Mouse (Mus musculus) midbrain, embryonic 15.5 days (tissue): ENCODE results near the gene Wars2. TPM values are rescaled to one million over a fixed set of nuclear protein-coding genes. Genes with fewer than 3 reads are reported as not detected.

Experiments used
- ATAC-seq: fragments of 200-750 bp; cut with Nextera tagmentation; replicated peaks from 2 replicates; pipeline ENCODE4 v1.8.0; 2017; ENCODE audit warnings: moderate TSS enrichment
- H3K27ac ChIP-seq: fragments of 300-500 bp; sonication (generic); 2 replicates; pipeline ENCODE4 v1.5.1; 2015; ENCODE audit warnings: mild to moderate bottlenecking, inconsistent platforms
- H3K27me3 ChIP-seq: fragments of 300-500 bp; sonication (generic); replicated peaks from 2 replicates; pipeline ENCODE4 v1.6.1; 2015; ENCODE audit warnings: inconsistent platforms
- H3K36me3 ChIP-seq: fragments of 300-500 bp; sonication (generic); replicated peaks from 2 replicates; pipeline ENCODE4 v1.6.1; 2015; ENCODE audit warnings: inconsistent platforms
- H3K4me1 ChIP-seq: fragments of 300-500 bp; sonication (generic); 2 replicates; pipeline ENCODE4 v1.6.1; 2015; ENCODE audit warnings: inconsistent platforms
- H3K4me2 ChIP-seq: fragments of 300-500 bp; sonication (generic); 2 replicates; pipeline ENCODE4 v1.6.1; 2015; ENCODE audit warnings: inconsistent platforms, mild to moderate bottlenecking, moderate library complexity
- H3K4me3 ChIP-seq: fragments of 300-500 bp; sonication (generic); 2 replicates; pipeline ENCODE4 v1.5.1; 2015; ENCODE audit warnings: mild to moderate bottlenecking, inconsistent platforms
- H3K9ac ChIP-seq: fragments of 300-500 bp; sonication (generic); 2 replicates; pipeline ENCODE4 v1.6.1; 2015; ENCODE audit warnings: mild to moderate bottlenecking, inconsistent platforms
- H3K9me3 ChIP-seq: fragments of 300-500 bp; sonication (generic); 2 replicates; pipeline ENCODE4 v1.6.1; 2016; ENCODE audit warnings: inconsistent platforms
- WGBS: fragments of 180-500 bp; shearing (Covaris S2); methylation state at CpG from one replicate; pipeline ENCODE4 v1.1.7; 2015; ENCODE audit warnings: mixed read lengths; 5-methylcytosine and 5-hydroxymethylcytosine counted together
- polyA plus RNA-seq: library from polyadenylated mRNA; unstranded; fragments of >200 nt; fragmentation: Nextera tagmentation; extraction: Ambion mirVana; gene quantifications from 2 replicates; pipeline ENCODE4 v1.2.1, GENCODE M21; 2015

The Wars2 gene
- polyA plus RNA-seq, result 5.0 and 5.6 TPM in 2 replicates

DNA sequence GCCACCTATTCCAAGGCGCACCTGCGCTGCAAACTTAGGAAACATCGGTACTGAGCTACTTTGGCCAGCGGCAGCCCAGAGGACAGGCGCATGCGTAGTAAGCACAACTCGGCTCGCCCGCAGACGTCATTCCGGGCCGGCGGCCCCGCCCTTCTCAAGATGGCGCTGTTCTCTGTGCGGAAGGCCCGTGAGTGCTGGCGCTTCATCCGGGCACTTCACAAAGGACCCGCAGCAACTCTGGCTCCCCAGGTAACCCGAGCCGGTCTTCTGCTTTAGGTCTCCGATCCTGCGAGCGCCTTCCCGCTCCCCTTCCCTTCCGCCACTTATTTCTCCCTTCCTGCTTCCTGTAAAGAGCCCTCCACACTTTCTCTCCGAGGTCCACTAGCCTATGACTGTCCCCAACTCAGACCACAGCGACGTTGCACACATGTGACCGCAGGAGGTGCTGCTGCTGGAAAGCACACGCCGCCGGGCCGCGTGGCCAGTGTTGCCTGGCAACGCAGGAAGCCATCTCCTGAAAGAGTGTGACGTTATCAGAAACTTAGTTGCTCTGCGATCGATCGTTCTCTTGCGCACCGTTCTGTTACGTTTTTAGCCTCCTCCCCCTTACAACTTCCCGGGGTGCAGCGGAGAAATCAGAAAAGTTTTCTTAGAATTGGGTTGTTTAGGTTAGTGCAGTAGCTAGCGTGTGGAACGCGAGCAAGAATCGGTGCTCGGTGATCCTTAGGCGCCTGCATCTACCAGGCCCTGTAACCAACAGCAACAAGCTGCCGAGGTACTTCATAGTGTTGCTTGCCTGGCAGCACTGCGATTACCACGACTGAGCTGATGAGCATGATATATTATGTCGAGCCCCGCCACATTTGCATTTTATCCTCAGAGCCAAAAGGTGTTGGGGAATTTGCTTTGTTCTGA is at the start of gene Wars2:
TSS of gene Wars2 (plus strand) at position 129 of the 915 bp plus-strand sequence.
- H3K4me3 ChIP-seq, result peak within 1 kb of the TSS; percentile 60
- H3K36me3 ChIP-seq, result no peaks in the 10 kb centered on the region
- under 1% methylated on average over 57 of the region's 57 CpGs for WGBS
- H3K9ac ChIP-seq, result peak within 1 kb of the TSS; percentile 65
- 0 out of 2 replicates have a peak, but pooled peaks cover 4% of the 10 kb centered on the region for H3K27me3 ChIP-seq
- ATAC-seq, result peak; percentile 100
- H3K9me3 ChIP-seq, result no peaks in the 10 kb centered on the region
- peak within 1 kb of the TSS; percentile 94 for H3K27ac ChIP-seq
- peak within 1 kb of the TSS; percentile 70 for H3K4me2 ChIP-seq
- H3K4me1 ChIP-seq, result peaks cover 5% of the 10 kb centered on the region

DNA sequence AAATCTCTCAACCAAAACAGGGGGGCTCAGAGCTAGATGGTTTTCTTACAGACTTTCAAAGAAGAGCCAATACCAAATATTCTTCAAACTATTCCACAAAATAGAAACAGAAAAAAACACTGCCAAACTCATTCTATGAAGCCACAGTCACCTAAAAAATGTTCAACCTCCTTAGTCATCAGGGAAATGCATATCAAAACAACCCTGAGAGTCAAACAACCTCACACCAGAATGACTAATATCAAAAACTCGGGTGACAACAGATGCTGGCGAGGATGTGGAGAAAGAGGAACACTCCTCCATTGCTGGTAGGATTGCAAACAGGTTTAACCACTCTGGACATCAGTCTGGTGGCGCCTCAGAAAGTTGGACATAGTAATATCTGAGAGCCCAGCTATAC is 44.1 kb upstream of the Wars2 start:
- 79% methylated on average over 3 of the region's 3 CpGs for WGBS
- Histone ChIP-seq H3K4me1 (no peaks in the 10 kb centered on the region), H3K27me3 (no peaks in the 10 kb centered on the region), H3K4me2 (no peak overlapping the region), H3K4me3 (no peak overlapping the region), H3K27ac (no peak overlapping the region), H3K9ac (no peak overlapping the region), H3K9me3 (no peaks in the 10 kb centered on the region), H3K36me3 (no peaks in the 10 kb centered on the region)
- ATAC-seq, result no peak

DNA sequence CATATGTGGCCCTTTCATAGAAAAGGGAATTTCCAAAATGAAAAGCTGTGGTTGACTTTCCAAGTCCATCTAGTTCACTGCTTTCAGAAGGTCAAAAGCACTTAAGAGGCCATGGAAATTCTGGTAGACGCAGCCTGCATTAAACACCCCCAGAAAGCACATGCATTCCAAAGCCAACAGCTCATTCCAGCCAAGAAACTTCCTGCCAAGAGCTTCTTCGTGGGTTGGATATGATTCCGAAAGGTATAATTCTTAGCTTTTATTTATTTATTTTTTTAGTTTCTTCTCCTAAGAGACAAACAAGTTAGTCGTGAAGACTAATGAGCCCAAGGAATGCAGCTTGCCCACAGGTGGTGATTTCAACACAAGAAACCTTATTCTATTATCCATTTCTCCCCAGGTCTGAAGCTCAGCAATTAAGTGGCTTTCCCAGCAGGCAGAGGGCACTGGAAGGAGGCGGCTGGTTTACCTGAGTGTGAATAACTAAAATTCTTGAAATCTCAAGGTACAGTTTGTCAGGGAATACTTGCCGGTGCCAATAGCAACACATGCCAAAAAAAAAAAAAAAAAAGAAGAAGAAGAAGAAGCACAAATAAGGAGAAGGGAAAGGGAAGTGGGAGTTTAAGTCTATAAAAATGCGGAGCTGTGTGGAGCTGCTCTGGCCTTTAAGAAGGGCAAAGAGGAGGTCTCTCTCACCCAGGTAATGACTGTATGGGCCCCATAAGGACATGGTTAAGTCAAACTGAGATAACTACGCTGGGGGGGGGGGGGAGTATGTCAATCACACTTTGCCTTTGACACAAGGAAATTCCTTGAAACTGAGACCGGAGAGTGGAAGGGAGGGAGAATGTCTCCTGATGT is 30.3 kb upstream of the Wars2 start:
- Histone ChIP-seq H3K27me3 (no peaks in the 10 kb centered on the region), H3K4me3 (no peak overlapping the region), H3K4me1 (no peaks in the 10 kb centered on the region), H3K9me3 (no peaks in the 10 kb centered on the region), H3K9ac (no peak overlapping the region), H3K36me3 (no peaks in the 10 kb centered on the region), H3K27ac (no peak overlapping the region), H3K4me2 (no peak overlapping the region)
- WGBS, result 83% methylated on average over 9 of the region's 9 CpGs
- no peak for ATAC-seq

DNA sequence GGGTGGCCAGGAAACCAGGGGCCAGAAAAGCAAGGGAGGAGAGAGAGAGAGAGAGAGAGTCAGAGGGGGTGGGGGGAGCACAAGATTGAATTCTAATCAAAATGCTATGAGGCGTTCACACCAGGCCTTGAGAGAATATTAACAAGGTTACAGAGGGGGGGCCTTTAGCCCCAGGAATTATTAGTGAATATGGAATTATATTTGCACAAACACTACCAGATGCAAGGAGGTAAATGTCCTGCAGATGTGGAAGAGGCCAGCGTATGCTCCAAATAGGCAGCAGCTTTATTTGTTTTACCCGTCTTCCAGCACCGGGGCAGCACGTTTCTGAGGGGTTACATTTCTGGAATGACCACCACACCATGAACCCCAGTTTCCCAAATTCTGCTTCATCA is 29.7 kb upstream of the Wars2 start:
- no peak overlapping the region for H3K4me3 ChIP-seq
- no peak overlapping the region for H3K9ac ChIP-seq
- no peaks in the 10 kb centered on the region for H3K36me3 ChIP-seq
- no peak overlapping the region for H3K27ac ChIP-seq
- H3K27me3 ChIP-seq, result no peaks in the 10 kb centered on the region
- ATAC-seq, result no peak
- H3K9me3 ChIP-seq, result no peaks in the 10 kb centered on the region
- no peaks in the 10 kb centered on the region for H3K4me1 ChIP-seq
- no peak overlapping the region for H3K4me2 ChIP-seq
- WGBS, result 94% methylated on average over 5 of the region's 5 CpGs

DNA sequence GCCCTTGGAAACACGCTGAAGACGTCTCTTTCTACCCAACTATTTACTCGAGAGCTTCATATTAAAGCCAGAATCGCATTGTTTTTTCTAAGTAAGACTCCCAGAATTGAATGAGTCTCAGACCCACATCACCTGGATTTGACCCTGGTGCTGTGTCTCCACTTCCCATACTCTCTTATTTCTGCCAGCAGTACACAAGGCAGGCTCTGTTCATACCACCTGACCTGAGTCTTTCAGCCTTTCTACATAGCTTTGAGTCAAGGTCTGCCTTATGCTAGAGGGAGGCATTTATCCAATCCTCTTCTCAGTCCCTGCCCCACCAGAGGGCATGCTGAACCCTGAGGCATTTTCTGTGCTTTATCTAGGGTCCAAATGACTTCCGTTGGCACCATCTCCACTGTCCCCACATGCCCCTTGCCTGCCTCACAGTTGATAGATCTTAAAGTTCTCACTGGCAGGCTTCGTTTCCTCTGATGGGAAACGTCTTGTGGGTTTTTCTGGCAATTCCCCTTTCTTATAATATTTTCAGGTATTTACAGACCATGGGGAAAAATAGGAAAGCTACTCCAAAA is 27.5 kb upstream of the Wars2 start:
- ATAC-seq, result no peak
- H3K36me3 ChIP-seq, result no peaks in the 10 kb centered on the region
- H3K27me3 ChIP-seq, result no peaks in the 10 kb centered on the region
- no peak overlapping the region for H3K9ac ChIP-seq
- H3K4me1 ChIP-seq, result no peaks in the 10 kb centered on the region
- no peaks in the 10 kb centered on the region for H3K9me3 ChIP-seq
- H3K4me2 ChIP-seq, result no peak overlapping the region
- no peak overlapping the region for H3K27ac ChIP-seq
- WGBS, result 87% methylated on average over 7 of the region's 7 CpGs
- H3K4me3 ChIP-seq, result no peak overlapping the region

DNA sequence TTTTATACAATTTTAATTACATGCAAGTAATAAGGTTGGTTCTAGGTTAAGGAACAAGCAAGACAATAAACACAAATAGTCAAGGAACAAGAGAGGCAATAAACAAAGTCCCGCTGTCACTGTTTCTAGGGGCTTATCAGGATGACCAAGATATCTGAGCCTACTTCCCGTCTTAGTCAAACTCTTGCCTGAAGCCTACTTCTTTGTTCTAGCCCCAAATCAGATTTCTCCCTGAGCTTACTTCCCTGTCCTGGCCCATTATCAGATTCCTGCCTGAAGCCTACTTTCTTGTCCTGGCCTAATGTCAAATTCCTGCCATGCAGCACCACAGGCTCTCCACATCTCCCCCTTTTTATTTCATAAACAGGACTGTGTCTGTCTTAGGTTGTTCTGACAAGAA is 19.9 kb upstream of the Wars2 start:
- Histone ChIP-seq H3K9ac (no peak overlapping the region), H3K36me3 (no peaks in the 10 kb centered on the region), H3K4me2 (no peak overlapping the region), H3K4me3 (no peak overlapping the region), H3K9me3 (no peaks in the 10 kb centered on the region), H3K27ac (no peak overlapping the region), H3K4me1 (no peaks in the 10 kb centered on the region), H3K27me3 (no peaks in the 10 kb centered on the region)
- 88% methylated on average over 2 of the region's 2 CpGs for WGBS
- no peak for ATAC-seq

DNA sequence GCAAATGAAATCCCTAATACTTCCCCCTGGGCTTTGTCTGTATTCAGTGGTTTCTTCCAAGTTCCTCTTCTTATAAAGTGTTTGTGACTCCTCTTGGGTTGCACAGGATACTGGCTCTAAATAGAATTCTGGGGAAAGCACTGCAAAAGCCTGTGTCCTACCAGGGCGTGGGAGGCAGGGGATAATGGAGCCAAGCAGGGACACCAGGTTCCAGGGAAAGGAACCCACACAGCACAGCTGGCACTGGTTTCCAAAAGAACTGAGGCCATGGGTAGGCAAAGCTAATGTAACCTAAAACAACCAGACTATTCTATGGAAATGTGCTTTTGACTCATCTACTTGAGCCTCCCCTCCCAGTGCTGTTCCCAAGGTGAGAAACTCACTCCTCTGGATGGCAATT is 10.3 kb upstream of the Wars2 start:
- no peaks in the 10 kb centered on the region for H3K36me3 ChIP-seq
- H3K27me3 ChIP-seq, result no peaks in the 10 kb centered on the region
- H3K9me3 ChIP-seq, result no peaks in the 10 kb centered on the region
- no peaks in the 10 kb centered on the region for H3K4me1 ChIP-seq
- H3K4me2 ChIP-seq, result no peak overlapping the region
- H3K4me3 ChIP-seq, result no peak overlapping the region
- no peak for ATAC-seq
- WGBS, result 87% methylated on average over 1 of the region's 1 CpGs
- H3K27ac ChIP-seq, result no peak overlapping the region
- no peak overlapping the region for H3K9ac ChIP-seq

DNA sequence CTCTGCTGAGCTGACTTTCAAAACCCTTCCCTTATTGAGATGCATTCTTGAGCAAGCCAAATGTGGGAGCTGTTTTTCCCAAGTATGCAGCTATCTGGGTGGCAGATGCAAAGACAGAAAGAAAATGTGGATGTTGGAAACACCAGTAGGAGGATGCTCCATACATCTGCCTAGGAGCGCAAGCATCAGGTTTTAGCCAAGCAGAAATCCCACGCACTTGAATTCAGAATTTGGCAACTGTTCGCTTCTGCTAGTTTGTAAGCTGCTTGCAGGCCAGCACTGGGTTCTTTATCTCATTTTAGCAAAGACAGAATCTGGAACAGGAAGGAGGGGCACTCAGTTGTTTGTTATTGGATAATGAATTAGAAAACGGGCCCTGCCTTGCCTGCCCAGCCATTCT is 8.9 kb upstream of the Wars2 start:
- Histone ChIP-seq H3K27me3 (no peaks in the 10 kb centered on the region), H3K4me3 (no peak overlapping the region), H3K9me3 (no peaks in the 10 kb centered on the region), H3K9ac (no peak overlapping the region), H3K4me1 (no peaks in the 10 kb centered on the region), H3K27ac (no peak overlapping the region), H3K4me2 (no peak overlapping the region), H3K36me3 (no peaks in the 10 kb centered on the region)
- WGBS, result 91% methylated on average over 4 of the region's 4 CpGs
- no peak for ATAC-seq

DNA sequence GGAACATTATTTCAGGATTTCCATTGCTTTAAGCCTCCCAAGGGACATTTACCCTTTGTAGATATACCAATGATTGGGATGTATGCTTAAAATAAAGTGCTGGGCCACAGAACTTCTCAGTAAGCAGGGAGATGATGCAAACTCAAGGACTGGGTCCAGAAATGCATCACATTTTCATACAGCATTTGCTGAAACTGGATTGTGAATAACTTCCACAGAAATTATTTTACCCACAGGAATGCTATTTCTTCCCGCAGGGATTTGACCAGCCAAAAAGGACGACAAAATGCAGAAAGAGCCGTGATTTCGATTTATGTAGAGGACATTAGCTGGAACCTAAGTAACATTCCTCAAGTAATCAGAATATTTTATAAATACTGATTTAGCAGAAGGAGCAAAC is 7.0 kb upstream of the Wars2 start:
- Histone ChIP-seq H3K36me3 (no peaks in the 10 kb centered on the region), H3K27ac (no peak overlapping the region), H3K9me3 (no peaks in the 10 kb centered on the region), H3K4me1 (no peaks in the 10 kb centered on the region), H3K4me3 (no peak overlapping the region), H3K27me3 (0 out of 2 replicates have a peak, but pooled peaks cover 4% of the 10 kb centered on the region), H3K9ac (no peak overlapping the region), H3K4me2 (no peak overlapping the region)
- no peak for ATAC-seq
- 96% methylated on average over 4 of the region's 4 CpGs for WGBS

DNA sequence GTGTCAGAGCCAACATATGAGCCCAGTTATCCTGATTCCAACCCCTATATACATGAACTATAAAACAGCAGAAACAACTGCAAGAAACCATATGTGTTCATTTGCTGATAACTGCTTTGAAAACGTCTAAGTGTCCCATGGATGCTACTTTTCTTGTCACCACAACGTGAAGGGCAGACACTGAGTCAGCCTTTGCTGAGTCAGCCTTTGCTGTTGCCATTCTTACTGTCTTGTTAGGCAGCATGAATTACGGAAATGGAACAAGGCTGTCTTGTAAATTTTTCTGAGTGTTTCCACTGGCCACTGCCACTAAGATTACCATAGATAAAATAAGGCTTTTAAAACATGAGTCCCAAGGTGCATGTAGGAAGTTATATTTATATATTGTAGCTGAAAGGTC is 7.0 kb downstream of the Wars2 start:
- no peak overlapping the region for H3K4me2 ChIP-seq
- no peaks in the 10 kb centered on the region for H3K9me3 ChIP-seq
- no peak overlapping the region for H3K27ac ChIP-seq
- H3K27me3 ChIP-seq, result no peaks in the 10 kb centered on the region
- no peaks in the 10 kb centered on the region for H3K4me1 ChIP-seq
- WGBS, result 81% methylated on average over 3 of the region's 3 CpGs
- H3K36me3 ChIP-seq, result no peaks in the 10 kb centered on the region
- H3K4me3 ChIP-seq, result no peak overlapping the region
- no peak for ATAC-seq
- no peak overlapping the region for H3K9ac ChIP-seq

DNA sequence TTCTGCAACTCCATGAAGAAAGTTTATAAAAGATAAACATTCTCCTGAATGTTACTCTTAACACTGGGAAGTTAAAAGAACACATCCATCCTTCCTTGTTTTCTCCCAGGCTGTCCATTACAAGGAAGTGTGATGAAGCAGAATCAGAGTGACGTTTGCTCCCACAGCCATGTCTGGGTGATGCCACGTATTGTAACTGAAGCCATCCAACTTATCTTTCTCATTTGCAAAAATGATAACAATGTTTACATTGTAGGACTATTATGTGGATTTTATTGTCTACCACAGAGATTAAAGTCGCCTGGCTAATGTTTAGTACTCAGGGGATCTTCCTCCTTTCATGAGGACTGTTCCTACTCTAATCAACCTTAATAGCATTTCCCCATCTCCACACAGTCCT is 8.2 kb downstream of the Wars2 start:
- no peak for ATAC-seq
- no peaks in the 10 kb centered on the region for H3K4me1 ChIP-seq
- no peak overlapping the region for H3K4me2 ChIP-seq
- H3K36me3 ChIP-seq, result no peaks in the 10 kb centered on the region
- 81% methylated on average over 3 of the region's 3 CpGs for WGBS
- no peak overlapping the region for H3K4me3 ChIP-seq
- no peaks in the 10 kb centered on the region for H3K9me3 ChIP-seq
- no peak overlapping the region for H3K9ac ChIP-seq
- H3K27ac ChIP-seq, result no peak overlapping the region
- H3K27me3 ChIP-seq, result no peaks in the 10 kb centered on the region

DNA sequence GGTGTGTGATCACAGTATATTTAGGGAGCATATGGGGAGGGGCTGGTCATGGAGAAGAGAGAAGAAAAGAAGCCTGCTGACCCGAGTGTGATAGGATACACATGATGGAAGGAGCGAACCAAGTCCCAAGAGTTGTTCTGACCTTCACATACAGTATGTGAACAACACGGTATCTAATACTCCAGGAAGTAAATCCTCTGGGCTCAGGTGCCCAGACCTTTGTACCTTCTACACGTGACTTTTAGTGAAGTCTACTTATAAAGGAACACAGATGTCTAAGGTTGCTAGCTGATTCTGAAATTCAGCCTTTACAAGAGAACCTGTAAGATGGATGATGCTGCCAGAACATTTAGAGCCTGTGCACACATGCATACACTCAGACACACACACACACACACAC is 15.4 kb downstream of the Wars2 start:
- no peaks in the 10 kb centered on the region for H3K27me3 ChIP-seq
- H3K36me3 ChIP-seq, result no peaks in the 10 kb centered on the region
- no peak for ATAC-seq
- no peak overlapping the region for H3K4me3 ChIP-seq
- H3K9ac ChIP-seq, result no peak overlapping the region
- no peak overlapping the region for H3K4me2 ChIP-seq
- H3K9me3 ChIP-seq, result no peaks in the 10 kb centered on the region
- no peak overlapping the region for H3K27ac ChIP-seq
- 0 out of 2 replicates have a peak, but pooled peaks cover 4% of the 10 kb centered on the region for H3K4me1 ChIP-seq
- 87% methylated on average over 4 of the region's 4 CpGs for WGBS
